Mouse (Mus musculus) MEL (cell line): Measurements from ENCODE around the gene 4930578G10Rik.

ENCODE experiments used
- CTCF ChIP-seq, 3 experiments: IDR thresholded peaks in 2 of 3; conservative IDR thresholded peaks in 1 of 3; 2 replicates each; pipeline ENCODE4 v1.5.1; 2011 to 2012; ENCODE audit warnings: low read length in 3 of 3, low read depth in 2 of 3, mild to moderate bottlenecking in 2 of 3, improper control_type of control experiment in 1 of 3, inconsistent platforms in 1 of 3, mixed read lengths in 1 of 3, moderate library complexity in 1 of 3; ENCODE audit not compliant: control insufficient read depth in 1 of 3, insufficient read depth in 1 of 3, poor library complexity in 1 of 3, severe bottlenecking in 1 of 3
- HCFC1 ChIP-seq: IDR thresholded peaks from 2 replicates; pipeline ENCODE4 v1.6.1; 2012; ENCODE audit warnings: low read depth, mild to moderate bottlenecking, inconsistent platforms, low read length, improper control_type of control experiment, moderate library complexity
- MEF2A ChIP-seq: IDR thresholded peaks from 2 replicates; pipeline ENCODE4 v1.6.1; 2014; ENCODE audit warnings: low read depth, mild to moderate bottlenecking, inconsistent platforms, low read length, improper control_type of control experiment; ENCODE audit not compliant: poor library complexity, insufficient replicate concordance, severe bottlenecking; ENCODE audit errors: extremely low read depth
- POLR2A ChIP-seq, 2 experiments: IDR thresholded peaks; 2 replicates each; pipeline ENCODE4 v1.6.1; 2011 to 2012; ENCODE audit warnings: low read length in 2 of 2, mild to moderate bottlenecking in 2 of 2, control low read depth in 1 of 2, improper control_type of control experiment in 1 of 2, low read depth in 1 of 2, moderate library complexity in 1 of 2; ENCODE audit not compliant: control insufficient read depth in 1 of 2, insufficient read depth in 1 of 2, poor library complexity in 1 of 2
- TAL1 ChIP-seq: IDR thresholded peaks from 2 replicates; pipeline ENCODE4 v1.6.1; 2012; ENCODE audit warnings: mild to moderate bottlenecking, inconsistent platforms, low read length, moderate library complexity, mixed read lengths
- ZMIZ1 ChIP-seq: IDR thresholded peaks from 2 replicates; pipeline ENCODE4 v1.6.1; 2012; ENCODE audit warnings: low read depth, mild to moderate bottlenecking, inconsistent platforms, low read length, improper control_type of control experiment, moderate library complexity

DNA sequence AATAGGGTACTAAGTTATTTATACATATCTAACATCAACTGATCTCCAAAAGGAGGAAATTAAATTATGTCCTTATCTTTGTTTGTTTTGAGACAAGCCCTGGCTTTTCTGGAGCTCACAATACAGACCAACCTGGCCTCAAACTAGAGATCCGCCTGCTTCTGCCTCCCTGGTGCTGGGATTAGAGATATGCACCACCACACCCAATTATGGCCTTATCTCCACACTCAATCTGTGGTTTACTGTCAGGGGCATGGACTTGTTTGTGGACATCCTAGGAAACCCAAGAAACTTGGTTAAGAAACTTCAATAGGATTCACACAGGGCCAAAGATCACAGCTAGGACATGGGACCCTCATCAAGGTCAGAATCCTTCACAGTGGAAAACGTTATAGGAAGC is 142.3 kb downstream of the 4930578G10Rik start:
- TF ChIP-seq ZMIZ1 = no peak
- TF ChIP-seq HCFC1 = no peak
- no peak for TF ChIP-seq TAL1
- no peak for TF ChIP-seq POLR2A (IDR thresholded peaks at IDR 0.05; ENCODE audit: control insufficient read depth in 1 of 2, insufficient read depth in 1 of 2, low read depth in 1 of 2, low read length in 2 of 2, poor library complexity in 1 of 2)
- no peak for TF ChIP-seq MEF2A
- no peak for TF ChIP-seq CTCF (IDR thresholded peaks at IDR 0.05 in 2 of 3, conservative IDR thresholded peaks at IDR 0.05 in 1 of 3; ENCODE audit: control insufficient read depth in 1 of 3, insufficient read depth in 1 of 3, low read depth in 2 of 3, low read length in 3 of 3, poor library complexity in 1 of 3, severe bottlenecking in 1 of 3)
